Mouse (Mus musculus) G1E-ER4 (cell line): ENCODE measurements around the gene 3110009E18Rik. TPM values are rescaled to one million over a fixed set of nuclear protein-coding genes. Genes with fewer than 3 reads are reported as not detected.

Experiments
- GATA1 ChIP-seq: IDR thresholded peaks from one replicate; pipeline ENCODE4 v1.8.0; 2012; ENCODE audit warnings: low read length, inconsistent platforms
- polyA plus RNA-seq: library from polyadenylated mRNA; stranded (reverse); fragments of >175 nt; gene quantifications from 2 replicates; pipeline ENCODE4 v1.2.3, GENCODE M21; 2012

The 3110009E18Rik gene
- polyA plus RNA-seq, 1 experiment = 10.0 TPM

- no peak for TF ChIP-seq GATA1
Measured at GRCm38 (mm10) chr1:120098327-120098726, 22.7 kb upstream of the 3110009E18Rik start.

- no peak for TF ChIP-seq GATA1
Measured at GRCm38 (mm10) chr1:120099483-120099882, 21.5 kb upstream of the 3110009E18Rik start.

GRCm38 (mm10) chr1:120100456-120101226, 20.3 kb upstream of the 3110009E18Rik start:
- TF ChIP-seq GATA1 = no peak

- no peak for TF ChIP-seq GATA1
Measured at GRCm38 (mm10) chr1:120101227-120101609, 19.8 kb upstream of the 3110009E18Rik start.

- TF ChIP-seq GATA1 = no peak
Measured at GRCm38 (mm10) chr1:120105556-120105959, 15.4 kb upstream of the 3110009E18Rik start.

- no peak for TF ChIP-seq GATA1
Measured at GRCm38 (mm10) chr1:120109741-120110432, 11.1 kb upstream of the 3110009E18Rik start.

- TF ChIP-seq GATA1 = no peak
Measured at GRCm38 (mm10) chr1:120111766-120112165, 9.2 kb upstream of the 3110009E18Rik start.

- no peak for TF ChIP-seq GATA1
Measured at GRCm38 (mm10) chr1:120112251-120113187, 8.5 kb upstream of the 3110009E18Rik start.

- no peak for TF ChIP-seq GATA1
Measured at GRCm38 (mm10) chr1:120115671-120116081, 5.3 kb upstream of the 3110009E18Rik start.

GRCm38 (mm10) chr1:120116106-120116505, 4.9 kb upstream of the 3110009E18Rik start:
- no peak for TF ChIP-seq GATA1

GRCm38 (mm10) chr1:120118854-120119253, 2.1 kb upstream of the 3110009E18Rik start:
- TF ChIP-seq GATA1 = no peak

- no peak for TF ChIP-seq GATA1
Measured at GRCm38 (mm10) chr1:120119389-120119788, 1.6 kb upstream of the 3110009E18Rik start.

- TF ChIP-seq GATA1 = no peak
Measured at GRCm38 (mm10) chr1:120120141-120120968, 632 bp upstream of the 3110009E18Rik start.

- no peak for TF ChIP-seq GATA1
Measured at GRCm38 (mm10) chr1:120121930-120122530, 1.0 kb downstream of the 3110009E18Rik start.
